Mouse (Mus musculus) bone marrow, adult 2 months (tissue): ENCODE results near the gene Olfr628.

Experiments used
- CTCF ChIP-seq: fragments of 200-500 bp; IDR thresholded peaks from 2 replicates; pipeline ENCODE4 v1.5.1; 2011; ENCODE audit warnings: low read length, control low read depth; ENCODE audit not compliant: control insufficient read depth, insufficient read depth
- POLR2A ChIP-seq: fragments of 200-500 bp; IDR thresholded peaks from 2 replicates; pipeline ENCODE4 v1.6.1; 2011; ENCODE audit warnings: low read depth, mild to moderate bottlenecking, control low read depth, low read length, borderline replicate concordance; ENCODE audit not compliant: control insufficient read depth

- TF ChIP-seq CTCF (no peak), POLR2A (no peak)
Observed at GRCm38 (mm10) chr7:103779598-103779997, 49.4 kb downstream of the Olfr628 start, which contains the start of gene Olfr68.
